Mouse (Mus musculus) ovary, adult 10 weeks (tissue): ENCODE measurements around the gene Abcc8. TPM values are rescaled to one million over a fixed set of nuclear protein-coding genes. Genes with fewer than 3 reads are reported as not detected.

Source experiments
- polyA plus RNA-seq: library from polyadenylated mRNA; stranded (reverse); fragments of 350-450 nt; fragmentation: Illumina TruSeq; extraction: RNeasy Lipid Tissue Mini Kit (QIAGEN cat#74804); gene quantifications from one replicate; pipeline ENCODE4 v1.2.3, GENCODE M21; 2014

The Abcc8 gene
- not detected for polyA plus RNA-seq

GRCm38 (mm10) chr7:46179431-46180275 is at the start of gene Abcc8:
Gene Abcc8, minus strand, starts transcription at chr7:46180033.

GRCm38 (mm10) chr7:46100563-46100962 is 79.3 kb downstream of the Abcc8 start, which contains the start of gene Kcnj11:
Gene Kcnj11, minus strand, starts transcription at chr7:46100764.

Other genes with a start within 250 kb of the Abcc8 start
- gene Abcc6, start 149.7 kb downstream of the Abcc8 start, polyA plus RNA-seq: not detected
- gene Nomo1, start 146.3 kb downstream of the Abcc8 start, polyA plus RNA-seq: 4.2 TPM
- not detected for gene Kcnj11, start 79.3 kb downstream of the Abcc8 start, polyA plus RNA-seq
- gene Ush1c, start 58.5 kb upstream of the Abcc8 start, polyA plus RNA-seq: not detected
- not detected for gene Otog, start 61.0 kb upstream of the Abcc8 start, polyA plus RNA-seq
- not detected for gene Myod1, start 196.4 kb upstream of the Abcc8 start, polyA plus RNA-seq
- gene Kcnc1, start 216.5 kb upstream of the Abcc8 start, polyA plus RNA-seq: not detected